Mouse (Mus musculus) right cerebral cortex, postnatal 14 days (tissue): ENCODE data around the gene Pdzrn3.

ENCODE experiments used
- DNase-seq: peaks from one replicate; pipeline ENCODE4 v3.0.0; 2022

Pdzrn3 gene

DNA sequence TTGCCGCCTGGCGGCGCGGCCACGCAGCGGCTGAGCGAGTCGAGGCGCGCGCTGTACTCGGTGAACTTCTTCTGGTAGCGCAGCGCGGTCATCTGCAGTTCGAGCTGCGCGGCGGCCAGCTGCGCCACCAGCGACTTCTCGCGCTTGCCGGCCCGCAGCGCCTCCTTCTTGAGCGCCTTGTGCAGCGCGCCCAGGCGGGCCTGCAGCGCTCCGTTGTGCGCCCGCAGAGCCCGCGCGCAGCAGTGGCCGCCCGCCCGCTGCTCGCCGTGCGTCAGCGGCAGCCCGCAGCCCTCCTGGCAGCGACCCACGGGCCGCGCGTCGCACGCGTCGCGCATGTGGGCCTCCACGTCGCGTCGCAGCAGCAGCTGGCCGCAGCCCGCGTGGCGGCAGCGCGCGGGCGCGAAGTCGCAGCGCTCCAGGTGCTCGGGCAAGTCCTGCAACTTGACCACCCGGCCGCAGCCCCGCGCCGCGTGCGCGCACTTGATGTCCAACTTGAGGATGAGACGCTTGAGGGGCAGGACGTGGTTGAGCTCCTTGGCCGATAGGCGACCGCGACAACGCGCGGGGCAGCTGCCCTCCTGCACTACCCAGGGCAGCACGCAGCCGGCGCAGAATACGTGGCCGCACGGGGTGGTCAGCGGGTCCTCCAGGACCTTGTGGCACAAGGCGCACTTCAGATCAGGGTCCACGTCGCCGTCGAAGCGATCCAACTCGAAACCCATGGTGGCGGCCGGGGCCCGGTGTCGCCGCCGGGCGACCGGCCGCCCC, at the start of gene Pdzrn3:
Gene Pdzrn3 (minus strand): TSS at position 731 of the 768 bp plus-strand sequence.
- peak; percentile 57 for DNase-seq

GRCm38 (mm10) chr6:101427296-101427695, 49.6 kb upstream of the Pdzrn3 start:
- DNase-seq = no peak

DNA sequence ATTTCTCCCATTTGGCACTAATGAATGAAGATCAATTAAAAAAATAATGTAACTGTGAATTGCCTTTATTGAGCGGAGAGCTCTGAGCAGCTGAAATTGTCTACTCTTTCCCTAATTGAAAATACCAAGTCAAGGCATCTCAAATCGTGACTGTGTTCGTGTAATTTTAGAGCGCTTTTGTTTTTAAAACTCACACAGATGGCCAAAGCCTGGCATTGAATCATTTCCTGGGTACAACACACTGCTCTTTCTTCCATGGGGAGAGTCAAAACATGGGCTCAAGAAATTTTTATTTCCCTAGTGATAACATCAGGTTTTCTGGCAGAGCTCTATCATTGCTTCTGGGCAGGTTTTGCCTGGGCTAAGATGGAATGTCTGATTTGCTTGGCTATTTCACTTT, 48.6 kb upstream of the Pdzrn3 start:
- no peak for DNase-seq

DNA sequence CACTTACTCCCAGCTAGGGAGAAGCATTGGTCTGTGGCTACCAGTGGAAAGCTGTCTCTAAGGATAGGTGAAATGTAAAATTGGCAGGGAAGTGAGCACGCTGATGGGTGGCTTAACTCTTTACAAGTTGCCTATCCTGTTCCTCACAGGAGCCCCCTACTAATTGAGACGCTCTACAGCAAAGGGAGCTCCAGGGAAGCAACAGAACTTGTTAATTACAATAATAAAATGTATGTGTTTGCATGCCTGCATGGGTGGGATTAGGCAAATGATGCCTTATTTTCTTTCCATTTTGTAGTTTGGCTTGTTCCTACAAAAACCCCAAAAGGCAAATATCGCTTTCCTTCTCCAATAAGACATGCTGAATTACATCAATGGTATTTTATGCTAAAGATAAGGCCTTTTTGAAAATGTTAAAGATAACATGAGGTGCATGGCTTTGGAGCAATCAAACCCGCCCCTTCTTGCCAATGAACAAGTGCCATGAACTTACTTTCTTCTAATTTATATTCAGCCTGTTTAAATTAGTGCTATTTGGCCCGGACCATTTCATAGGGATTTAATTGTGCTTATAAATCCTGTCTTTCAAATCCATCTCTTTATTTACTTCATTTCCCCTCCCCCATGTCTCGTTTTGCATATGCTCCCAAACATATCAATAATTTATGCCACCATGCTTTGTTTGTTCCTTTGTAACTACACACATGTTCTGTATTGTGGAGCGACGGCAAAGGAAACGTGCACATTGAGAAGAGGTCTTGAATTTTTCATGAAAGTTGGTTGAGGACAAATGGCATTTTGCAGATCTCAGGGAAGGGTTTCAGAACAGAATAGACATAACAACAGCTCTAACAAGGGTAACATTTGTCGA, 44.6 kb upstream of the Pdzrn3 start:
- no peak for DNase-seq

DNA sequence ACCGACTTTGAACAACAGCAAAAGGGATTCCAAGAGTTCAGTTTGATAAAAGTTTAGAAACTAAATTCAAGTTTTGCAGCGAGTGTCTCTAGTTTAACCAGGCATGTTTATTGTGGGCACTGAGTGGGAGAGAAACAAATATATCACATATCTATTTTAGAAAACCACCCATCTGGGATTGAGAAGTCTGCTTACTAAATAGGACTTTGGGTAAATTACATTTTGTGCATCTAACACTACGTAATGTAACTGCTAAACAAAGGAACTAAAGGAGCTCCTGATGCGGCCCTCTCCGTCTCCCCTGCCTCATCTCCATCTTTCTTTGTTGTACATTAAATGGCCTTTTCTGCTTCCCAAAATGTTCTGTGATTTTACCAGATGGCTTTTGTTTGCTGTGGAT, 40.5 kb upstream of the Pdzrn3 start:
- DNase-seq = no peak

DNA sequence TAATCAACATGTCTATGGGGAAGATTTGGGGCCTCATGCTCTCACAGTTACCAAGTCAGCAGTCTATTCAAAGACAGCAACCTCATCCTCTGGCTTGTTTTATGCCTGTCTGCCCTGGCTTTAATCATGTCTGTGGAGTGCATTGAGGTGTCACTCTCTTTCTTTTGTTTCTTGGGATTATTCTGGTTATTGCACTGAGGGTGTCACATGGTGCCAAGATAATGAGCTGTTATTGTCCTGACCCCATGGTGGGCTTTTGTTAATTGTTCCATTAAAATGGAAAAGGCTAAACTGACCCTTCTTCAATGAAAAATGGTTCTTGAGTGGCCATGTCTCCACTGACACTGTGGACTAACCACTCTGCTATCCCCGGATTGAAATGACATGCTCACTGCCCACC, 34.0 kb upstream of the Pdzrn3 start:
- no peak for DNase-seq

- DNase-seq = no peak
These were observed 33.4 kb upstream of the Pdzrn3 start for GRCm38 (mm10) chr6:101411064-101411463.

- no peak for DNase-seq
These were observed 19.0 kb upstream of the Pdzrn3 start for GRCm38 (mm10) chr6:101396711-101397110.

- DNase-seq = no peak
These were observed 18.2 kb upstream of the Pdzrn3 start for GRCm38 (mm10) chr6:101395908-101396307.

DNA sequence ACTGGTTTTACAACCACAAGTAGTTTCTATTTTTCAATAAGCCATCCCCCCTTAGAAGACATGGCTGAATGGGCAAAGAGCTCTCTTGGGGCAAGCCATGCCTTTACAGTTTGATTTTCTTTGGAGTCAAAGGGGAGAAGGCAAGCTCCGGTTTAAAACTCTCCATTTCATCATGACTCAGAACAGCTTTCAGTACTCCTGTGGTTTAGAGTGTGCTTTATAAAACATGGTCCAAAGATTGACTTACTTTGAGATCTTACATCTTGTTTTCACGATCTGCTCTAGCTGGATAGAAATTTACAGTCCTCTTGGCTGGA, 15.1 kb upstream of the Pdzrn3 start:
- DNase-seq = no peak

- no peak for DNase-seq
These were observed 14.6 kb upstream of the Pdzrn3 start for GRCm38 (mm10) chr6:101392107-101392800.

- no peak for DNase-seq
These were observed 7.8 kb upstream of the Pdzrn3 start for GRCm38 (mm10) chr6:101385490-101385889.

DNA sequence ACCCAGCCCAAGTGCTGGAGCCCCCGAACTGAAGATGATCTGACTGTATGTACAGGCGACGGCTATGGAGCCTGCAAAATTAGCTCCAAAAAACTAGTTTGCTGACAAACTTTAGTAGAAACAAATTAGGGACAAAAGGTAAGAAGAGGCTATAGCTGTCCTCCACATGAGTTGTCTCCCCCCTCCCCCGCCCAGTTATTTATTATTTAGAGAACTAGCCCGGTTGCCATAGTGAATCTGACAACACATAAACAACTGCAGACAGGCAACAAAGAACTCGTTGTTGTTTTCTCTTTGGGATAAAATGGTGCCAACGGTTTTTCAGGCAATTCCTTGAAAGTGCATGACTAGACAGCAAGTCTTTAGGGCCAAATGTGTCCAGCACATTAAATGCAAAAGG, 7.3 kb upstream of the Pdzrn3 start:
- no peak for DNase-seq

DNA sequence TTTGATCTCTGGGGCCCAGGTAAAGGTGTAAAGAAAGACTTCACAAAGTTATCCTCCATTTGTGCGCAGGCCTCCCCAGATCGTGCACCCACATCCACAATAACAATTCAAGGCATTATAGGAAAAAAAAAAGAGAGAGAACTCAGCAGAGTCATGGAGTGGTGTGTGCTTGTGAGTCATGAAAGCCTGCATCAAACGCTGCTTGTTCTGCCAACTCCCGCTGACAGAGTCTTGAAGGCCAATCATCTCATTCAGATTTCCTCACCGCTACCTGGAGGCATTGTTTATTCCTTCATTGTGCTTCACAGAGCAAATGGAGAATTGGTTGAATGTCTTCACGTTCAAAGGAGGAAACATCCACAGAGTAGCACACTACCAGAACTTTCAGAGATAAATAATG, 6.8 kb upstream of the Pdzrn3 start:
- DNase-seq = no peak

- DNase-seq = no peak
These were observed 5.2 kb upstream of the Pdzrn3 start for GRCm38 (mm10) chr6:101382891-101383290.

GRCm38 (mm10) chr6:101379546-101379945, 1.8 kb upstream of the Pdzrn3 start:
- no peak for DNase-seq

DNA sequence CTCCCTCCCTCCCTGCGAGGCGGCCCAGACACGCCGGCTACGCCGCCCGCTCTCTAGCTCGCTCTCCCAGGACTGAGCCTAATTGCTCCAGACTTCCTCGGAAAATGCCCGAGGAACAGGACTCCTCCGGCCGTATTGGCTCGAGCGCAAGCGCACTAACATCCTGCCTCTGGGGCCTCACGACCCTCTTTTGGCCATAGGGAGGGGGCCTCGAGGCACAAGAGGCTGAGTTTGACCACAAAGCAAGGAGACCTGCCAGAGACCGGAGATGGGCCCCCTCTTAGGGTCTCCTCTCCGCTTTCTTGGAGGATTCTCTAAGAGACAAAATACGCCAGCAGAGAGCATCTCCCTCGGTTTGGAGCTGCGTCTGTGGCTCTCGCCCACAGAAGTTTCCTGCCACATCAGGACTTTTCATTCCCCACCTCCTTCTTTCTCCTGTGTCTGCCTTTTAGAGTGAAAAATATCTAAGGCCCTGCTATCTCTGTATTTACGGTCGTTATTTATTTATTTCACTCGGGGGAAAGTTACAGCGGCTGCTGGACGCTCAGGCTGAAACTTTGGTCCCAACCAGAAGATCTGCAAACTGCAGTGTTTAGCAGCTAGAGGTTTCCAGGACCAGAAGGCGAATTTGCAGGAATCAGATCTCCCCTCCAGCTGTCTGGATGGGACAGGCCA, 375 bp upstream of the Pdzrn3 start:
- DNase-seq = peak; percentile 51

GRCm38 (mm10) chr6:101376511-101377166, 1.1 kb downstream of the Pdzrn3 start:
- DNase-seq = no peak

DNA sequence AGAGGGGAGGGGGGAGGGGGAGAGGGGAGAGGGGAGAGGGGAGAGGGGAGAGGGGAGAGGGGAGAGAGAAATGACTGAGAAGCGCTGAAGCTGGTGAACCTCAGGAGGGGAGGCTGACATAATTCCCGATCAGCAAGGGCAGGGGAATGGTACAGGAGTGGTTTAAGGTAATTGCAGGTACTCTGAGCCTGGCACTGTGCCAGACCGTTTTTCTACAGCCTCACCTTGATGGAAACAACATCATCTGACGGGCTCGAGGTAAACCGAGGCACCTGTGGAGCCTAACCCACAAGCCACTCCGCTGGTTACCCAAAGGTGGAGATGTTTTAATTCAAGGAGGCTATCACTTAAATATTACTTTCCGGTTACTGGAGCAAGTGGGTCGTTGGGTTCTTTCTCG, 1.6 kb downstream of the Pdzrn3 start:
- no peak for DNase-seq

DNA sequence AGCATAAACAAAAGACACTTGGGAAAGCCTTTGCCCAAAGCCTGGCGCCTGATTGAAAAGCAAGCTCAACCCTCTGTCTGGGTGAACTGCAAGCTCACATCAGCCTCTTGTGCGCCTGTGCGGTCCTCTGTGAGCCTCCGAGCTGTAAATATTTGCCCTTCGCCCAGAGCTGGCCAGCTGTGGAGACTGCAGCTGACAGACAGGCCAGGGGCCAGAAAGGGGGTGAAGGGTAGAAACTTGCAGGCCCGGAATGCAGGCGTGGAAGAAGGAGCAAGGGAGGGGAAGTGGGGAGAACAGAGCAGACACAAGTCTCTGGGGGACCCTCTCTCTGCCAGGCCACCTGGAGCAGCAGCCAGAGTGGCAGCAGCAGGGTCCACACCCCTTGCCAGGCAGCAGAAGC, 3.0 kb downstream of the Pdzrn3 start:
- DNase-seq = no peak

DNA sequence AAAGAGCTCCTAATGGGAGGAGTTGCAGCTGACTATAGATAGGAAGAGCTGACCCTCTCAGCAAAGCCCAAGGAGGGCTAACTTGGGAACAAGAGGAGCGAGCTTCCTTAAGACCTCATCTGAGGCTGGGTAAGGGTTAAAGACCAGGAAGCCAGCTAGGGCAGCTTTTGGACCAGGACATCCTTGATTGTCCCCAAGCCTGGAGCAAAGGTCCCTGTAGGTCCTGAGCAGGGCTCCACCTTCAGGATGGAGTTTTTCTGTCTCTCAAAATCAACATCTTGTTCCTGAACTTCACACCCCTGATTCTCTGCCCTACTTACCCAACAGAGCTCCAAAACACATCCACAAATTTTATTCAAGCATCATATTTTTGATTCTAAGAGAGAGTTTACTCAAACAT, 3.5 kb downstream of the Pdzrn3 start:
- no peak for DNase-seq

GRCm38 (mm10) chr6:101372982-101373381, 4.7 kb downstream of the Pdzrn3 start:
- DNase-seq = no peak
